Mouse (Mus musculus) lung, embryonic 16.5 days (tissue): ENCODE results near the gene Tmem117. TPM values are rescaled to one million over a fixed set of nuclear protein-coding genes. Genes with fewer than 3 reads are reported as not detected.

Experiments
- ATAC-seq: fragments of 200-750 bp; cut with Nextera tagmentation; 2 replicates; pipeline ENCODE4 v1.8.0; 2017; ENCODE audit warnings: low read depth, mild to moderate bottlenecking, moderate library complexity
- H3K27ac ChIP-seq: fragments of 300-500 bp; sonication (generic); 2 replicates; pipeline ENCODE4 v1.5.1; 2014; ENCODE audit warnings: mild to moderate bottlenecking, control low read depth, low read length
- H3K27me3 ChIP-seq: fragments of 300-500 bp; sonication (generic); 2 replicates; pipeline ENCODE4 v1.6.1; 2014; ENCODE audit warnings: low read depth, low read length, mixed read lengths; ENCODE audit not compliant: control insufficient read depth, insufficient read depth
- H3K36me3 ChIP-seq: fragments of 300-500 bp; sonication (generic); 2 replicates; pipeline ENCODE4 v1.6.1; 2014; ENCODE audit warnings: low read length; ENCODE audit not compliant: control insufficient read depth, insufficient read depth
- H3K4me1 ChIP-seq: fragments of 300-500 bp; sonication (generic); replicated peaks from 2 replicates; pipeline ENCODE4 v1.6.1; 2014; ENCODE audit warnings: low read length, mixed read lengths; ENCODE audit not compliant: control insufficient read depth, insufficient read depth
- H3K4me2 ChIP-seq: fragments of 300-500 bp; sonication (generic); 2 replicates; pipeline ENCODE4 v1.6.1; 2014; ENCODE audit warnings: low read depth, low read length, control low read depth
- H3K4me3 ChIP-seq: fragments of 300-500 bp; sonication (generic); 2 replicates; pipeline ENCODE4 v1.5.1; 2014; ENCODE audit warnings: mild to moderate bottlenecking, low read length, control low read depth
- H3K9ac ChIP-seq: fragments of 300-500 bp; sonication (generic); 2 replicates; pipeline ENCODE4 v1.6.1; 2014; ENCODE audit warnings: low read length, control low read depth
- H3K9me3 ChIP-seq: fragments of 300-500 bp; sonication (generic); 2 replicates; pipeline ENCODE4 v1.6.1; 2016; ENCODE audit warnings: low read length; ENCODE audit not compliant: control insufficient read depth
- WGBS: fragments of 180-500 bp; shearing (Covaris S2); extraction: QIAGEN DNeasy Blood & Tissue Kit; methylation state at CpG from one replicate; pipeline ENCODE4 v1.1.7; 2014; 5-methylcytosine and 5-hydroxymethylcytosine counted together
- polyA plus RNA-seq: library from polyadenylated mRNA; unstranded; fragments of >200 nt; fragmentation: Nextera tagmentation; extraction: Ambion mirVana; gene quantifications from 2 replicates; pipeline ENCODE4 v1.2.1, GENCODE M21; 2015

Gene Tmem117
- polyA plus RNA-seq, 1 experiment from 2014 or later = 2.7 TPM

GRCm38 (mm10) chr15:94652843-94653206, 23.8 kb downstream of the Tmem117 start:
- no peak overlapping the region for H3K9ac ChIP-seq
- H3K27ac ChIP-seq = no peak overlapping the region
- no peak for ATAC-seq
- WGBS = 55% methylated on average over 3 of the region's 3 CpGs
- no peaks in the 10 kb centered on the region for H3K36me3 ChIP-seq
- no peaks in the 10 kb centered on the region for H3K9me3 ChIP-seq
- H3K27me3 ChIP-seq = no peaks in the 10 kb centered on the region
- H3K4me3 ChIP-seq = no peak overlapping the region
- H3K4me2 ChIP-seq = no peak overlapping the region
- H3K4me1 ChIP-seq = peaks cover 2% of the 10 kb centered on the region

GRCm38 (mm10) chr15:94655811-94656323, 26.8 kb downstream of the Tmem117 start:
- H3K9ac ChIP-seq = no peak overlapping the region
- WGBS = 73% methylated on average over 13 of the region's 13 CpGs
- ATAC-seq = peak; percentile 51; the same call in 1 of the 2 replicates
- H3K27me3 ChIP-seq = no peaks in the 10 kb centered on the region
- H3K27ac ChIP-seq = no peak overlapping the region
- no peak overlapping the region for H3K4me2 ChIP-seq
- H3K36me3 ChIP-seq = no peaks in the 10 kb centered on the region
- H3K4me3 ChIP-seq = no peak overlapping the region
- H3K9me3 ChIP-seq = no peaks in the 10 kb centered on the region
- peaks cover 5% of the 10 kb centered on the region for H3K4me1 ChIP-seq

GRCm38 (mm10) chr15:94657882-94658281, 28.9 kb downstream of the Tmem117 start:
- ATAC-seq = no peak
- no peak overlapping the region for H3K27ac ChIP-seq
- WGBS = 65% methylated on average over 6 of the region's 6 CpGs

DNA sequence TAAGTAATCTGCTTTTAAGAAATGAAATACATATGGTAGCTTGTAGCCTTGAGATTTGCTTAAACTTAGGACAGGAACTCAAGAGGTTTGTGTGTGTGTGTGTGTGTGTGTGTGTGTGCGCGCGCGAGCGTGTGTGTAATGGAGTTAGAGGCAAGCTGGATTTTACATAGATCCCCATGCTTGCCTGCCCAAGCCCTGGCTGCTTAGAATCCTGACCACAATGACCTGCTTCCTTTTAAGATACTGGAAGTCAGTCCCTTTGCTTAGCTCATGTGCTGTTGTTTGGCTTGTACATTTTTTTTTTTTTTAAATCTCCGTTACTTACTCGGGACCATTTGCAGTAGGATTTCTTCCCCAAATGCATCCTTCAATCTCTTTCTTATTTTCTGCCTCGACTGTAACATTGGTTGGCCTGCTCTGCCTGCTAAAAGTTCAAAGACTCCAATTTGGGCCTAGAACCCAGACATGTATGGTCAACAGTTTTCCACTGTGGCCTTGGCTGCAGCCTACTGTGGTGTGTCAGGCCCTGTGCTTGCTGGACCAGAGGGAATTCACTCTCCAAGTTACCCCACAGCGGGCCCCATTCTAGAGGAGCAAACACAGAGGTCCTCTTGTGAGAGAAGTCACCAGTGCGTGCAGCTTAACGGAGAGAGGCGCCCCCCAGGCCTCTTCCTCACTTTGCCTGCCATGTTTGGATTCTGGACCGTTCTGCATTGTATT, 29.5 kb downstream of the Tmem117 start:
- Histone ChIP-seq H3K4me2 (no peak overlapping the region), H3K9ac (no peak overlapping the region)
- WGBS = 73% methylated on average over 13 of the region's 13 CpGs

More at GRCm38 (mm10) chr15:94657882-94658281, 28.9 kb downstream of the Tmem117 start:
- no peaks in the 10 kb centered on the region for H3K9me3 ChIP-seq
- no peak overlapping the region for H3K4me2 ChIP-seq
- peaks cover 8% of the 10 kb centered on the region; the same call in 1 of the 2 replicates for H3K4me1 ChIP-seq
- no peaks in the 10 kb centered on the region for H3K36me3 ChIP-seq
- H3K9ac ChIP-seq = no peak overlapping the region
- H3K27me3 ChIP-seq = no peaks in the 10 kb centered on the region
- no peak overlapping the region for H3K4me3 ChIP-seq

DNA sequence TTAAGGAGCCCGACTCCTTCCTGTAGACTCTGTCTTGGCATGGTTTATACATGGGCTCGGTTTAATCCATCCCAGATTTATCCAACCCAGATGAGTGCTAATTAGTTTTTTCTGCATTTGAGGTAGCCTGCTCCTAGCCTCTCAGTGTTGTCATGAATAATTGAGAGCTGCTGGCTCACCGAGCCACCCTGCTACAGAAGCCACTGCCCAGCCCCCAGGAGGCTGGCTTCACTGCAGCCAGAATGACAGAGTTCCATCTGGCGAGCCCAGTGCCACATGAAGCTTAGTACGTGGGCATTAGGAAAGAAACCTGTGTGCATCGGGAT, 30.0 kb downstream of the Tmem117 start:
- ATAC-seq = no peak
- Histone ChIP-seq H3K9ac (no peak overlapping the region), H3K4me2 (no peak overlapping the region), H3K36me3 (no peaks in the 10 kb centered on the region), H3K9me3 (no peaks in the 10 kb centered on the region), H3K27me3 (no peaks in the 10 kb centered on the region), H3K4me1 (peaks cover 8% of the 10 kb centered on the region; the same call in 1 of the 2 replicates), H3K4me3 (no peak overlapping the region), H3K27ac (no peak overlapping the region)
- WGBS = 50% methylated on average over 6 of the region's 6 CpGs

More for the DNA sequence above, 29.5 kb downstream of the Tmem117 start:
- Histone ChIP-seq H3K9me3 (no peaks in the 10 kb centered on the region), H3K27me3 (no peaks in the 10 kb centered on the region), H3K4me1 (peaks cover 8% of the 10 kb centered on the region; the same call in 1 of the 2 replicates), H3K36me3 (no peaks in the 10 kb centered on the region), H3K4me3 (no peak overlapping the region), H3K27ac (no peak overlapping the region)
- ATAC-seq = no peak

DNA sequence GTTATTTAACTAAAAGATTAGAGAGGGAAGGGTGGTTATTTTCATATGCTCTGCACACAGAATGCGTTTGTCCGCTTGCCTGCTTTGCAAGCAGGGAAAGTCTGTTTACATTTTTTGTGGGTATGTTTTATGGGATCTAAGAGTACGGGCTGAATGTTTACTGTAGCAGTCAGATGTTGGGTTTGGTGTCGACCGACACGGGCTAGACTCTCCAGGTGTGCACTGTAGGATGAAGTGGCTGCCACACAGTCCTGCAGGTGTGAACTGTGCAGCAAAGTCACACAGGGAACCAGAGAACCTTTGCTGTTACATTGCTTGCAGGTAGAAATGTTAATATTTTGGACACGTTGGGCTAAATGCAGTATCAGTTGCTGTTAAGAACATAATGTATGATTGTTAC, 31.9 kb downstream of the Tmem117 start:
- peak; percentile 62; the same call in 1 of the 2 replicates for ATAC-seq
- peaks cover 8% of the 10 kb centered on the region; the same call in 1 of the 2 replicates for H3K4me1 ChIP-seq
- H3K27me3 ChIP-seq = no peaks in the 10 kb centered on the region
- no peak overlapping the region for H3K4me3 ChIP-seq
- no peak overlapping the region for H3K4me2 ChIP-seq
- H3K36me3 ChIP-seq = no peaks in the 10 kb centered on the region
- H3K9me3 ChIP-seq = no peaks in the 10 kb centered on the region
- no peak overlapping the region for H3K27ac ChIP-seq
- no peak overlapping the region for H3K9ac ChIP-seq
- WGBS = 12% methylated on average over 7 of the region's 7 CpGs

DNA sequence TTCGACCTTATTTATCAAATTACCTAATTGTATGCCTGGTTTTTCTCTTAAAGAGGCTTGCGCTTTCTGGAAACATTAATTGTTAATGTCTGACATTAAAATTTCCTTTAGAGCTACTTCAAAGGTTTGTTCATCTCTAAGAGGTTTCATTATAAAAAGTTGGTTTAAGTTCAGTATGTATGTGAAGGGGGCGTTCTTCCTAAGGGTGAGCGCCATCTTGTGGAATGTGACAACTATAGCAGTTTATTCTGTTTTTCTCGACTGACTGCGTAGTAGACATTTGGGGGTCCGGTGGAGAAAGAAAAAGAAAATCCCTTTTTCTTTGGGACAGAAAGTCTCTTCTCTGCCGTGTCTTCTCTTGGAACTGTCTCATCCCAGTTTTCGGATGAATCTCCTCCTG, 32.4 kb downstream of the Tmem117 start:
- Histone ChIP-seq H3K27me3 (no peaks in the 10 kb centered on the region), H3K9ac (no peak overlapping the region), H3K4me1 (peaks cover 6% of the 10 kb centered on the region; the same call in 1 of the 2 replicates), H3K4me3 (no peak overlapping the region), H3K27ac (no peak overlapping the region), H3K9me3 (no peaks in the 10 kb centered on the region), H3K4me2 (peak overlapping the region; percentile 41; the same call in 1 of the 2 replicates), H3K36me3 (no peaks in the 10 kb centered on the region)
- no peak for ATAC-seq
- WGBS = 18% methylated on average over 9 of the region's 9 CpGs

DNA sequence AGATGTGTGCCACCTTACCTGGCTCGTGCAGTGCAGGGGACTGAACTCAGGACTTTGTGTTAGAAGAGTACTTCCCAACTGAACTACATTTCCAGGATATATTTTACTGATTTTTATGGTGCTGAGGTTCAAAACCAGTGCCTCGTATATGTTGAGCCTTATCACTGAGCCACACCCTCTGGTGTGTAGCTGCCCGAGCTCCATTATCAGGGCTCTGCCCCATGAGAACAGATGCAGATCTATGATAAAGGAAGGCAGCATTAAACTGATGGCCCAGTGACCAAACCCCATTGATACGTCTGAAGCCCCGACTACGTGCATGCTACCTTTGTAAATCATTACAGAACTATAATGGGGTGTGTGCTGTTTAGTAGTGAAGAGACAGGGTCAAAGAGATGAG, 35.6 kb downstream of the Tmem117 start:
- no peak overlapping the region for H3K4me2 ChIP-seq
- no peaks in the 10 kb centered on the region for H3K27me3 ChIP-seq
- 76% methylated on average over 6 of the region's 6 CpGs for WGBS
- ATAC-seq = no peak
- no peaks in the 10 kb centered on the region for H3K36me3 ChIP-seq
- H3K9ac ChIP-seq = no peak overlapping the region
- no peaks in the 10 kb centered on the region for H3K9me3 ChIP-seq
- H3K27ac ChIP-seq = no peak overlapping the region
- no peak overlapping the region for H3K4me3 ChIP-seq
- H3K4me1 ChIP-seq = peaks cover 6% of the 10 kb centered on the region; the same call in 1 of the 2 replicates

DNA sequence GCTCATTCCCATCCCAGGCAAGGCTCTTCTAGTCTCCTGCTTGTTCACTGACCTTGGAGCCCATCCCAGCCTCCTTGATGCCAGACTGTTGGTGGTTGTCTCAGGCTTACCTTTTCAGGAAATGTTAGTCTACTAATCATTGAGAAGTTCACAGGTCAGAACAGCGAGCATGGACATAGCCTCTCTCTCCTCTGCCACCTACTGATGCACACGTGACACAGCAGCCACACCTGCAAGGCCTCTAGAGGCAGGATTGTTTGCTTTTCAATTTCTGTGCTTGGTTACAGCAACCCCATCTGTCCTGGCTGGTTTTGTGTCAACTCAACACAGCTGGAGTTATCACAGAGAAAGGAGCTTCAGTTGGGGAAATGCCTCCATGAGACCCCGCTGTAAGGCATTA, 52.1 kb downstream of the Tmem117 start:
- no peaks in the 10 kb centered on the region for H3K27me3 ChIP-seq
- no peak overlapping the region for H3K27ac ChIP-seq
- WGBS = 41% methylated on average over 3 of the region's 3 CpGs
- H3K36me3 ChIP-seq = no peaks in the 10 kb centered on the region
- no peaks in the 10 kb centered on the region for H3K4me1 ChIP-seq
- no peak for ATAC-seq
- no peak overlapping the region for H3K9ac ChIP-seq
- H3K4me3 ChIP-seq = no peak overlapping the region
- no peaks in the 10 kb centered on the region for H3K9me3 ChIP-seq
- no peak overlapping the region for H3K4me2 ChIP-seq
